Mouse (Mus musculus): ENCODE results near the gene Lrch1. TPM values are rescaled to one million over a fixed set of nuclear protein-coding genes. Genes with fewer than 3 reads are reported as not detected.

Lrch1 gene
- polyA plus RNA-seq, 1 experiment from 2014 or later = 6.5 TPM

DNA sequence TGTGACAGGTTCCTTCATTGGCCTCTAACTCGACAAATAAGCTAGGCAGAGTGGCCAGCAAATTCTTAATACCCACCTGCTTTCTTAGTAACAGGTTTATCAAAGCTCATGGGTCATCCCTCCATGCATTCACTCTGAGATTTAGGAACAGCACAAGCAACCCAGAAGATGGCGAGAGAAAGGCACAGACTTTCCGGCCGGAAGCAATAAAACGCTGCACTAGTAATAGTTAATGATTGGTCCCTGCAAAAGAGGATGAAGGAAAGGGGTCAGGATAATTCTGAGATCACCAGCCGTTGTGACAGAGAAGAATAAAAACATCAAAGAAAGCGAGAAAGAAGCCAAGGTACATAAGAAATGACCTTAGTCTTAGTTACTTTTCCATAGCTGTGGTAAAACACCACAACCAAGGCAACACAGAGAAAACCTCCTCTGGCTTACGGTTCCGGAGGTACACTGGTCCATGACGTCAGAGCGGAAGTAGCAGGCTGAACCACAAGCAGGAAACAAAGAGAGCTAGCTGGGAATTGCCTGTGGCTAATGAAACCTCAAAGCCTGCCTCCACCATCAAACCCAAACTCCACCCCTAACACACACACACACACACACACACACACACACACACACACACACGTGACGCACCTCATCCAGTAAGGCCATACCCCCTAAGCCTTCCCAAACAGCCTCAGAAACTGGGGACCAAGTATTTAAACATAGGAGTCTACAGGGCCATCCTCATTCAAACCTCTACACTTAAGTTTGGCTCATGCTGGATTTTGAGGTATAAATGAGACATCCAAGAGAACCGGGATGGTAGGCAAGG lies 100.2 kb downstream of the Lrch1 start:
- Histone ChIP-seq H3K4me1 (peaks cover 40% of the 10 kb centered on the region), H3K27ac (0 out of 2 replicates have a peak overlapping the region, but pooled peaks have one; percentile 40), H3K36me3 (replicated peaks) (no peaks in the 10 kb centered on the region), H3K9me3 (no peaks in the 10 kb centered on the region), H3K4me3 (no peak overlapping the region), H3K27me3 (ENCODE audit: poor library complexity, severe bottlenecking) (no peaks in the 10 kb centered on the region)
- WGBS = 82% methylated on average over 14 of the region's 14 CpGs
- no peak for DNase-seq (ENCODE audit: extremely low spot score, low spot score)

DNA sequence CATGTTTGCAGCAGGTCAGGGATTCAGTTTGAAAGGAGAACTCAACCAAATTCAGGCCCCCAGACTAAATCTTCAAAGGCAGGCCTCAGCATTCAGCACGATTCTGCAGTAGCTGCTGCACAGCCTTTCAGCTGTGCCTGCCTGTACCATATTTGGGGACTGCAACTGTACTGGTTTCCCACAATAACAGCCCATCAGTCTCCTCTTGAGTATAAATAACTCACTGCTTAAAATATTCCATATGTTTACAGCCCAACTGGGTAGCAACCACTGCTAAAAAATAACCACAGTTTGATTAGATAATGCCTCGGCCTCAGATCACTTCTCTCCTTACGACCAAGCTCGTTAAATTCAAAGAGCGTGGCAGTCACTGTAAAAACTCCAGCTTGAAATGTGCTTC lies 101.0 kb downstream of the Lrch1 start:
- Histone ChIP-seq H3K36me3 (replicated peaks) (no peaks in the 10 kb centered on the region), H3K4me3 (no peak overlapping the region), H3K27ac (no peak overlapping the region), H3K4me1 (peaks cover 32% of the 10 kb centered on the region), H3K9me3 (no peaks in the 10 kb centered on the region), H3K27me3 (ENCODE audit: poor library complexity, severe bottlenecking) (no peaks in the 10 kb centered on the region)
- 68% methylated on average over 5 of the region's 5 CpGs for WGBS
- DNase-seq (ENCODE audit: extremely low spot score, low spot score) = no peak

- Histone ChIP-seq H3K27ac (peak overlapping the region; percentile 15; the same call in 1 of the 2 replicates), H3K36me3 (replicated peaks) (no peaks in the 10 kb centered on the region), H3K4me1 (peaks cover 31% of the 10 kb centered on the region), H3K9me3 (no peaks in the 10 kb centered on the region), H3K4me3 (no peak overlapping the region), H3K27me3 (ENCODE audit: poor library complexity, severe bottlenecking) (no peaks in the 10 kb centered on the region)
- WGBS = 25% methylated on average over 2 of the region's 2 CpGs
- no peak for DNase-seq (ENCODE audit: extremely low spot score, low spot score)
These were observed 101.9 kb downstream of the Lrch1 start for GRCm38 (mm10) chr14:74845661-74846274.

GRCm38 (mm10) chr14:74841708-74842107 lies 106.0 kb downstream of the Lrch1 start:
- DNase-seq (ENCODE audit: extremely low spot score, low spot score) = no peak
- H3K4me3 ChIP-seq = no peak overlapping the region
- H3K27me3 ChIP-seq (ENCODE audit: poor library complexity, severe bottlenecking) = no peaks in the 10 kb centered on the region
- no peaks in the 10 kb centered on the region for H3K9me3 ChIP-seq
- no peak overlapping the region for H3K27ac ChIP-seq
- H3K4me1 ChIP-seq = peaks cover 25% of the 10 kb centered on the region
- 84% methylated on average over 2 of the region's 2 CpGs for WGBS
- no peaks in the 10 kb centered on the region for H3K36me3 ChIP-seq (replicated peaks)

DNA sequence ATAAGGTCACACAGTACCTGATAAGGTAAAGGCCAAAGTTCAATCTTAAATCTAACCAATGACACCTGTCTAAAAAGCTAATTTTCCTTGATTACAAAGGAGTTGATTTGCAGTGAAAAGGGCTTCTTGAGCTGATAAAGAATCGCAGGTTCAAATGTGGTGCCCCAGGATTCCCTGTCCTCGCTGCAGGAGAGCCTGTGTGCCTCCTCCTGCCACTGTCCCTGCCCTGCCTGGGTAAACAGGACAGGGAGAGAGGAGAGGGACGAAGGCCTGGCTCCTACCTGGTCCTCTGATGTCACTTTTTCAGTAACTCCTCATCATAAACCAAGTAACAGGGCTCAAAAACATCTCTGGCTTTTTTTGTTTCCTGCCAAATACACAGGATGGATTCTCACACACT lies 106.4 kb downstream of the Lrch1 start:
- Histone ChIP-seq H3K36me3 (replicated peaks) (no peaks in the 10 kb centered on the region), H3K4me3 (no peak overlapping the region), H3K4me1 (peaks cover 21% of the 10 kb centered on the region), H3K9me3 (no peaks in the 10 kb centered on the region), H3K27me3 (ENCODE audit: poor library complexity, severe bottlenecking) (no peaks in the 10 kb centered on the region), H3K27ac (no peak overlapping the region)
- 82% methylated on average over 3 of the region's 3 CpGs for WGBS
- no peak for DNase-seq (ENCODE audit: extremely low spot score, low spot score)

GRCm38 (mm10) chr14:74840820-74841219 lies 106.9 kb downstream of the Lrch1 start:
- peaks cover 17% of the 10 kb centered on the region for H3K4me1 ChIP-seq
- WGBS = 73% methylated on average over 3 of the region's 3 CpGs
- H3K36me3 ChIP-seq (replicated peaks) = no peaks in the 10 kb centered on the region
- H3K27me3 ChIP-seq (ENCODE audit: poor library complexity, severe bottlenecking) = no peaks in the 10 kb centered on the region
- no peak overlapping the region for H3K27ac ChIP-seq
- no peaks in the 10 kb centered on the region for H3K9me3 ChIP-seq
- H3K4me3 ChIP-seq = no peak overlapping the region
- no peak for DNase-seq (ENCODE audit: extremely low spot score, low spot score)

DNA sequence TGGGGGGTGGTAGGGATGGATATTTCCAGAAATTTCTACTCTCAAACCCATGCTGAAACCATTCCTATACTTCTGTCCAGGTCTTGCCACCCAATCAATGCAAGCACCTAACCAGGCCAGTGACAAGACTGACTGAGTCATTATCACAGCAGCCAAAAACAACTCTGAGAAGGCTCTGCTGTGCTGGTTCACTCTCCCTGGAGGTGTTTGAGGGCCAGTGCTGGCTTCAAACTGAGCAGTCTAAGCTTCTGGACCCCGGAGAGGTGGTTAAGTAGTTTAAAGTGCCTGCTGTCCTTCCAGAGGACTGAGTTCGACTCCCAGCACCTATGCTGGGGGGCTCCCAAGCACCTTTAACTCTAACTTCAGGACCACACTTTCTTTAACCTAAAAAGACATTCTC lies 107.3 kb downstream of the Lrch1 start:
- no peaks in the 10 kb centered on the region for H3K27me3 ChIP-seq (ENCODE audit: poor library complexity, severe bottlenecking)
- H3K4me3 ChIP-seq = no peak overlapping the region
- H3K27ac ChIP-seq = no peak overlapping the region
- WGBS = 78% methylated on average over 2 of the region's 2 CpGs
- peaks cover 17% of the 10 kb centered on the region for H3K4me1 ChIP-seq
- H3K9me3 ChIP-seq = no peaks in the 10 kb centered on the region
- H3K36me3 ChIP-seq (replicated peaks) = no peaks in the 10 kb centered on the region
- DNase-seq (ENCODE audit: extremely low spot score, low spot score) = no peak

GRCm38 (mm10) chr14:74838816-74839215 lies 108.9 kb downstream of the Lrch1 start:
- H3K9me3 ChIP-seq = no peaks in the 10 kb centered on the region
- H3K4me3 ChIP-seq = no peak overlapping the region
- H3K36me3 ChIP-seq (replicated peaks) = no peaks in the 10 kb centered on the region
- peaks cover 22% of the 10 kb centered on the region for H3K4me1 ChIP-seq
- H3K27me3 ChIP-seq (ENCODE audit: poor library complexity, severe bottlenecking) = no peaks in the 10 kb centered on the region
- no peak for DNase-seq (ENCODE audit: extremely low spot score, low spot score)
- H3K27ac ChIP-seq = no peak overlapping the region
- 91% methylated on average over 7 of the region's 7 CpGs for WGBS

- Histone ChIP-seq H3K9me3 (no peaks in the 10 kb centered on the region), H3K36me3 (replicated peaks) (no peaks in the 10 kb centered on the region), H3K27ac (no peak overlapping the region), H3K4me3 (no peak overlapping the region), H3K4me1 (peaks cover 20% of the 10 kb centered on the region), H3K27me3 (ENCODE audit: poor library complexity, severe bottlenecking) (no peaks in the 10 kb centered on the region)
- 75% methylated on average over 1 of the region's 1 CpGs for WGBS
- no peak for DNase-seq (ENCODE audit: extremely low spot score, low spot score)
These were observed 112.7 kb downstream of the Lrch1 start for GRCm38 (mm10) chr14:74835010-74835409.

GRCm38 (mm10) chr14:74834215-74834614 lies 113.5 kb downstream of the Lrch1 start:
- H3K36me3 ChIP-seq (replicated peaks) = no peaks in the 10 kb centered on the region
- WGBS = 89% methylated on average over 1 of the region's 1 CpGs
- H3K4me1 ChIP-seq = peaks cover 20% of the 10 kb centered on the region
- no peaks in the 10 kb centered on the region for H3K9me3 ChIP-seq
- no peak overlapping the region for H3K27ac ChIP-seq
- H3K27me3 ChIP-seq (ENCODE audit: poor library complexity, severe bottlenecking) = no peaks in the 10 kb centered on the region
- H3K4me3 ChIP-seq = no peak overlapping the region
- DNase-seq (ENCODE audit: extremely low spot score, low spot score) = no peak

DNA sequence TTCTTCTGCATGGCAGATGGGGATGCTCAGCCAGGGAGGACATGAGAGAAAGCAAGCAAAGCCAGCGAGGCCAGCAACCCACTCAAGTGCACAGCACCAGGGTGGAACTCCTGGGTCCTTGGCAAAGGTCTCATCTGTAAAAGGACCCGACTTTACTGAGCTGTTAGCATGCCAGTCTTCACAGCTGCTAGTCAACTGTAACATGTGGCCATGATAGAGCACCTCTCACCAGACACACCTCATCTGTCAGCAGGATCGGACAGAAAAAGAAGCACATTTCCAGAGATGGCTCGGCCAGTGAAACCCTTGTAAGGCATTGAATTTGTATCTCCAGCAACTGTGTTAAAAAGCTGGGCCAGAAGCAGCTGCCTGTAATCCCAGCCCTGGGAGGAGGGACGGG lies 116.0 kb downstream of the Lrch1 start:
- 91% methylated on average over 5 of the region's 5 CpGs for WGBS
- Histone ChIP-seq H3K9me3 (no peaks in the 10 kb centered on the region), H3K27me3 (ENCODE audit: poor library complexity, severe bottlenecking) (no peaks in the 10 kb centered on the region), H3K27ac (0 out of 2 replicates have a peak overlapping the region, but pooled peaks have one; percentile 30), H3K4me1 (peaks cover 20% of the 10 kb centered on the region), H3K36me3 (replicated peaks) (no peaks in the 10 kb centered on the region), H3K4me3 (no peak overlapping the region)
- DNase-seq (ENCODE audit: extremely low spot score, low spot score) = no peak

- Histone ChIP-seq H3K27ac (0 out of 2 replicates have a peak overlapping the region, but pooled peaks have one; percentile 30), H3K27me3 (ENCODE audit: poor library complexity, severe bottlenecking) (no peaks in the 10 kb centered on the region), H3K9me3 (no peaks in the 10 kb centered on the region), H3K4me1 (peaks cover 20% of the 10 kb centered on the region), H3K36me3 (replicated peaks) (no peaks in the 10 kb centered on the region), H3K4me3 (no peak overlapping the region)
- WGBS = 89% methylated on average over 5 of the region's 5 CpGs
- no peak for DNase-seq (ENCODE audit: extremely low spot score, low spot score)
These were observed 116.6 kb downstream of the Lrch1 start for GRCm38 (mm10) chr14:74831050-74831449.

- Histone ChIP-seq H3K27ac (no peak overlapping the region), H3K4me1 (peaks cover 18% of the 10 kb centered on the region), H3K9me3 (no peaks in the 10 kb centered on the region), H3K4me3 (no peak overlapping the region), H3K27me3 (ENCODE audit: poor library complexity, severe bottlenecking) (no peaks in the 10 kb centered on the region), H3K36me3 (replicated peaks) (no peaks in the 10 kb centered on the region)
- 94% methylated on average over 2 of the region's 2 CpGs for WGBS
- DNase-seq (ENCODE audit: extremely low spot score, low spot score) = no peak
These were observed 117.1 kb downstream of the Lrch1 start for GRCm38 (mm10) chr14:74830591-74830990.

Data from forebrain, embryonic 10.5 days (tissue).